Mouse (Mus musculus) hindbrain, embryonic 15.5 days (tissue): Measurements from ENCODE around the gene Fstl1. TPM values are rescaled to one million over a fixed set of nuclear protein-coding genes. Genes with fewer than 3 reads are reported as not detected.

Experiments
- ATAC-seq: fragments of 200-750 bp; cut with Nextera tagmentation; 2 replicates; pipeline ENCODE4 v1.8.0; 2017; ENCODE audit warnings: low read depth, moderate number of reproducible peaks, moderate TSS enrichment; ENCODE audit not compliant: low FRiP score
- H3K27ac ChIP-seq: fragments of 300-500 bp; sonication (generic); replicated peaks from 2 replicates; pipeline ENCODE4 v1.5.1; 2015; ENCODE audit warnings: mild to moderate bottlenecking, inconsistent platforms
- H3K27me3 ChIP-seq: fragments of 300-500 bp; sonication (generic); 2 replicates; pipeline ENCODE4 v1.6.1; 2015; ENCODE audit warnings: control low read depth, inconsistent platforms
- H3K36me3 ChIP-seq: fragments of 300-500 bp; sonication (generic); 2 replicates; pipeline ENCODE4 v1.6.1; 2015; ENCODE audit warnings: control low read depth, inconsistent platforms
- H3K4me1 ChIP-seq: fragments of 300-500 bp; sonication (generic); replicated peaks from 2 replicates; pipeline ENCODE4 v1.6.1; 2015; ENCODE audit warnings: control low read depth, inconsistent platforms
- H3K4me2 ChIP-seq: fragments of 300-500 bp; sonication (generic); 2 replicates; pipeline ENCODE4 v1.6.1; 2015; ENCODE audit warnings: moderate library complexity, mild to moderate bottlenecking, inconsistent platforms
- H3K4me3 ChIP-seq: fragments of 300-500 bp; sonication (generic); 2 replicates; pipeline ENCODE4 v1.5.1; 2015; ENCODE audit warnings: mild to moderate bottlenecking, inconsistent platforms
- H3K9ac ChIP-seq: fragments of 300-500 bp; sonication (generic); 2 replicates; pipeline ENCODE4 v1.6.1; 2015; ENCODE audit warnings: inconsistent platforms
- H3K9me3 ChIP-seq: fragments of 300-500 bp; sonication (generic); 2 replicates; pipeline ENCODE4 v1.6.1; 2016; ENCODE audit warnings: control low read depth, inconsistent platforms
- WGBS: fragments of 180-500 bp; shearing (Covaris S2); methylation state at CpG from one replicate; pipeline ENCODE4 v1.1.7; 2015; 5-methylcytosine and 5-hydroxymethylcytosine counted together
- polyA plus RNA-seq: library from polyadenylated mRNA; unstranded; fragments of >200 nt; fragmentation: Nextera tagmentation; extraction: Ambion mirVana; gene quantifications from 2 replicates; pipeline ENCODE4 v1.2.1, GENCODE M21; 2015

Gene Fstl1
- polyA plus RNA-seq, 1 experiment from 2014 or later, result 92.7 TPM

DNA sequence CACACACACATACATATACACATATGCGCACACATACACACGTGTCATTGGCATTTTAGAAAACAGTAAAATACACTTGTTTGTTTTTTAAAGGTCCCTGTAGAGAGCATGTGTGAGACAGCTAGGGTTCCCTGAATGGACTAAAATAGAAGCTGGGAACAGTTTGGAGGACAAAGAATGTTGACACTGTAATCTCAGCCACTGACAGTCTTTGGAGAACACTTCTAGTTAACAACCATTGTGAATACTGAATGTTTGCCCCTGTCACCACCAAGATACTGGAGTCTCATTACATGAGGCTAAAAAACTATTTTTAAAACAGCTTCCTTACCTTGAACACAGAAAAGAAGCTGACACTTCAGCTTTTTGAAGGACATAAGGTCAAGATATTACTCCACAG lies 19.4 kb upstream of the Fstl1 start:
- H3K27ac ChIP-seq, result no peak overlapping the region
- no peak for ATAC-seq
- H3K9ac ChIP-seq, result no peak overlapping the region
- no peaks in the 10 kb centered on the region for H3K9me3 ChIP-seq
- H3K27me3 ChIP-seq, result no peaks in the 10 kb centered on the region
- H3K4me1 ChIP-seq, result no peaks in the 10 kb centered on the region
- WGBS, result 89% methylated on average over 2 of the region's 2 CpGs
- H3K4me3 ChIP-seq, result no peak overlapping the region
- no peak overlapping the region for H3K4me2 ChIP-seq
- no peaks in the 10 kb centered on the region for H3K36me3 ChIP-seq

DNA sequence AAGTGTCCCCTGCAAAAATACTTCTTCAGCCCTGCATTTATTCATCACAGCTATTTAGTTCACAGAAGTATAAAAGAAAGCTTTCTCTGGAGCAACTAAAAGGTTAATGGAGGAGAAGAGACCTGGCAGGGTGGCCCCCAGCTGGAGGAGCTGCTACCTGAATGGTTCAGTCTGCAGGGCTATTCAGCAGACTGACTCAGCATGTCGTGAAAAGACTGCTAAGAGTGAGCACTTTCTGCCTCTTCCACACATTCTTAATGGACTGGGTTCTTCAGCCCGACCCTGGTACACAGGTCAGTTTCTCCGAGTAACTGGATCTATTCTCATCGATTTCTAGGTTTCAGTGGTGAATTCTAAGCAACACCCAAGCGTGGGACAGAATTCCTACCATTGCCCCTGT lies 12.9 kb upstream of the Fstl1 start:
- Histone ChIP-seq H3K27me3 (no peaks in the 10 kb centered on the region), H3K9me3 (no peaks in the 10 kb centered on the region), H3K4me2 (no peak overlapping the region), H3K4me3 (no peak overlapping the region), H3K9ac (no peak overlapping the region), H3K27ac (no peak overlapping the region; the same call in 1 of the 2 replicates), H3K36me3 (no peaks in the 10 kb centered on the region), H3K4me1 (peaks cover 10% of the 10 kb centered on the region; the same call in 1 of the 2 replicates)
- ATAC-seq, result peak; percentile 43; the same call in 1 of the 2 replicates
- WGBS, result 19% methylated on average over 5 of the region's 5 CpGs

DNA sequence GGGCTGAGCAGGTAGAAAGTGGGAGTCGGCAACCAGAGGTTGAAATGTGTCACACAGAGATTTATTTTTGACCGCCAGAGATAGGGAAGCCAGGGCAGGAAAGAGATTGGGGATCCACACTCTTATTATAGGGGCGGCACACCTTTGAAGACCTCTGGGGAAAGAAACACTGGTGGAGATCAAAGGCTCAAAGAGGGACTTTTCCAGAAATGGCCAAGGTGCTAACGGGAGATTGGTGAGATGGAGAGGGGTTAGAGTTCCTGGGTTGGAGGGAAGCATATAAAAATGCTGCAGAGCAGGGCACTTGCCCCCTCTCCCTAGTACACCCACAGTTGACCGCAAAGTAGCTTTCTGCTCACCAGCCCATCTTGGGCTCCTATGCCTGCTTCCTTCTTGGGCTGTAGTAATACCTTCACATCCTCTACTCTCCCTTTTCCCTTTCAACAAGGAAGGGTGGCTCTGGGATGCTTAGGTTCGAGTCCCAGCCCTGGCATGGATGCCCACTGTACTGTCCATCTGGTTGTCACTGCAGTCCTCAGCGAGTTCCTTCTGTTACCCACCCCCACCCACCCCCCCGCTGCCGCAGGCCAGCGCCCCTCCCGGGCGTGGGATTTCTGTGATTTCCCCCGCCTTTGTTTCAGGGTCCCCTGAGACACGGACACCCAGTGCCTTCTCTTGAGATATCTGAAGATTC lies 360 bp upstream of the Fstl1 start:
- peak; percentile 31 for ATAC-seq
- peak overlapping the region; percentile 78 for H3K9ac ChIP-seq
- H3K36me3 ChIP-seq, result no peaks in the 10 kb centered on the region
- H3K4me1 ChIP-seq, result peaks cover 32% of the 10 kb centered on the region
- peak overlapping the region; percentile 99 for H3K4me2 ChIP-seq
- H3K27me3 ChIP-seq, result no peaks in the 10 kb centered on the region
- H3K9me3 ChIP-seq, result no peaks in the 10 kb centered on the region
- H3K4me3 ChIP-seq, result peak overlapping the region; percentile 87
- 37% methylated on average over 14 of the region's 14 CpGs for WGBS
- H3K27ac ChIP-seq, result no peak overlapping the region

DNA sequence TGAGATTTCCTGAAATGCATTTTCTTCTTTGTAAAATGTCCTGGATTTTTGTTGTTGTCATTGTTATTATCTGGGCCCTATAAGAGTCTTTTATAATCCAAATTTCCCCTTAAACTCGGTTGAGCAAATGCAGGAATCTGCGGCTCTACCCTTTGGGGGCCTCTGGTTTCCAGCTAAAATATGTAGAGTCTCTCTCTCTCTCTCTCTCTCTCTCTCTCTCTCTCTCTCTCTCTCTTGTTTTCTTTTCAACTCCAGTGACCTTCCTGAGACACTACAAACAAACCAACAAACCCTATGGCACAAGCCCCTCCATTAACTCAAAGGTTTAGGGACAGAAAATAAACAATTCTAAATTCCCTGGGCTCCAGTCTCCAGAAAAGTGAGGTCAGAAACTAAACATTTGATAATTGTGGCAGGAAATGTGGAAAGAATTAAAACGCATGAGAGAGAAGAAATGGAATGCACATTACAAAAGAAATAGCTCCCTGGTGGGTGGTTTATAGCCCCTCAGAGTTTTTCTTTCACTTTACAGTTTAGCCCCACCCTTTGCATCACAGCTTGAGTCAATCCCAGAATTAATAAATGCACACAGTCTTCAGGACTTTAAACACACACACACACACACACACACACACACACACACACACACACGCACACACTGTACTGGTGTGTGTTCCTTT lies 1.3 kb downstream of the Fstl1 start:
- 14% methylated on average over 4 of the region's 4 CpGs for WGBS
- Histone ChIP-seq H3K4me3 (peak overlapping the region; percentile 87), H3K27ac (no peak overlapping the region), H3K36me3 (no peaks in the 10 kb centered on the region), H3K4me1 (peaks cover 33% of the 10 kb centered on the region), H3K4me2 (peak overlapping the region; percentile 99), H3K27me3 (no peaks in the 10 kb centered on the region), H3K9me3 (no peaks in the 10 kb centered on the region), H3K9ac (peak overlapping the region; percentile 78)
- ATAC-seq, result no peak

DNA sequence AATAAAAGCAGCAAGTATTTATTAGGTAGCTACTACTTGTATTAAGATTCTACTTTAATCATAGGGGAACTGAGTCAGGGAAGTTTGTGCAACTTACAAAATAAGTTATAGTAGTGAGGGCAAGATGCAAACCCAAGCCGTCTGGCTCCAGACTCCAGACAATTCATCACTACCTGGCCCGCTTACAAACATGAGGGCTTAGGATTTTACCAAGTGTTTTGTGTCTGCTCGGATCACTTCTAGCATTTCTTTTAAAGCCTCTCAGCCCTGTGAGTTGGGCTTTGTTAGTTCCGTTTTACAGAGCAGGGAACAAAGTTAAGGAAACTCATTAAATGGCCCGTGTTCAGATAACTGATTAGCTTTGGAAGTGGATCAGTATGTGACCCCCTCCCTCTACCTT lies 1.9 kb downstream of the Fstl1 start:
- no peak for ATAC-seq
- Histone ChIP-seq H3K4me2 (peak overlapping the region; percentile 99), H3K4me3 (0 out of 2 replicates have a peak overlapping the region, but pooled peaks have one; percentile 87), H3K27me3 (no peaks in the 10 kb centered on the region), H3K4me1 (peaks cover 33% of the 10 kb centered on the region), H3K9ac (no peak overlapping the region), H3K36me3 (no peaks in the 10 kb centered on the region), H3K27ac (no peak overlapping the region), H3K9me3 (no peaks in the 10 kb centered on the region)
- WGBS, result 47% methylated on average over 5 of the region's 5 CpGs

DNA sequence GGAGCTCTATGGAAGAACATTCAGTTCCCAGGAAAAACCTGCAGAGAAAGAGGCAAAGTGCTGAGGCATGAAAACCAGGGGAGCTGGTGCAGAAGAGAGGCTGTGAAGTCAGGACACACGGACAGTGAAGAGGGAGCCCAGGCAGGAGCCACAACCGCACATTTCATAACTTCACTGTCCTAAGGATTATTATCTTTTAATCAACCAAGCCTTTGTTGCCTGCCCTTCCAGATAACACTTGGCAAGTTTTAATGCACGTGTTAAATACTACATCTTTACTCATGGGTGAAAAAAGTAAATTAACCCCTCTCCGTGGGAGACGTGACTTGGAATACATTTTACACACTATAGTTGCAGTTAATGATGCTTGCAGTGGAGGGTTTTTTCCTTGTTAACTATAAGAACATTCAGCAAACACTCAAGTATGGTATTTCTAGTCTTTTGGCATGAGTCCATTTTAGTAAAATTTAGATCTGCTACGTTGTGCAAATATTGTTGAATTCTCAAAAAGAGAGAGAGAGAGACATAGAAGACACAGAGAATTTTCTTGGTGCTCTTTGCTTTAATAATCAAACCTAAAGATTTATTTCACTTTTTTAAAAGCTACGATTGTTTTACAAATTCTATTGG lies 3.1 kb downstream of the Fstl1 start:
- H3K4me2 ChIP-seq, result 0 out of 2 replicates have a peak overlapping the region, but pooled peaks have one; percentile 16
- H3K27me3 ChIP-seq, result no peaks in the 10 kb centered on the region
- no peak overlapping the region for H3K9ac ChIP-seq
- no peak overlapping the region for H3K4me3 ChIP-seq
- H3K4me1 ChIP-seq, result peaks cover 33% of the 10 kb centered on the region
- ATAC-seq, result no peak
- no peaks in the 10 kb centered on the region for H3K36me3 ChIP-seq
- 57% methylated on average over 7 of the region's 7 CpGs for WGBS
- no peaks in the 10 kb centered on the region for H3K9me3 ChIP-seq
- H3K27ac ChIP-seq, result no peak overlapping the region

DNA sequence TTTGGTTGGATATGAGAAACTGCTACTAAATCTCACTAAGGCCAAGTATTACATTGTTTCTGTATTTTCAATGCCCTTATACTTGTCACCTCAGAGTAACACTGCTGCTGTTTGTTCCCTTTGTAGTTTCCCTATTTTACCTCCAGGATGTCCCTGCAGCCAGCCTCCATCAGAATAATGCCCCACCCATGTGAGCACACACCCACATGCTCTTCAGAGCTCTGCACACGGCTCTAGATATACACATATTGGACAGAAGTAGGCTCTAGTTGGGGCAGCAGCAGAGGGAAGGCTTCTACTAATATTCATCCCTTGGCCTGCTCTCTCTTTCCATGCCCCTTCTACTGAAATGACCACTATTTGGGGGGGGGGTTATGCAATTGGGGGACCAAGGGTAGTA lies 3.7 kb downstream of the Fstl1 start:
- Histone ChIP-seq H3K36me3 (no peaks in the 10 kb centered on the region), H3K9me3 (no peaks in the 10 kb centered on the region), H3K4me3 (no peak overlapping the region), H3K4me2 (no peak overlapping the region), H3K4me1 (peaks cover 36% of the 10 kb centered on the region), H3K27me3 (no peaks in the 10 kb centered on the region), H3K9ac (no peak overlapping the region), H3K27ac (0 out of 2 replicates have a peak overlapping the region, but pooled peaks have one; percentile 45)
- no peak for ATAC-seq
- WGBS, result 66% methylated on average over 1 of the region's 1 CpGs

DNA sequence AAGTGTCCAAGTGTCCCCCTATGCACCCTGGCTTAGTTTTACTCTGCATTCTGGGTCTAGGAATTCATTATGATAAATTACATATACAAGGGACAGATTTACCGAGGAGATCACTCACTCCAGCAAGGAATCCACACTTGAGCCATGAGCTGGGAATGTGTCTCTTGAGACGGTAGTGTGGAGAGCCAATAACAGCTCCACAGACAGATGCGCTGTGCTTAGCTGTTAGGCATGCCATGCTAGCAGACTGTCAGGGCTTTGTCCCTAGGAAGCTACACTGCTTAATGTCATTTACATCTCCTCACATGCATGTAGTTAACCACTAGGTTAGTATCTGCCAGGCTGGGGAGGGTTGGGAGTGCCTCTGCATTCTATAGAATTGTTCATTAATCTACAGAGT lies 4.2 kb downstream of the Fstl1 start:
- Histone ChIP-seq H3K4me2 (no peak overlapping the region), H3K4me1 (peaks cover 41% of the 10 kb centered on the region)

DNA sequence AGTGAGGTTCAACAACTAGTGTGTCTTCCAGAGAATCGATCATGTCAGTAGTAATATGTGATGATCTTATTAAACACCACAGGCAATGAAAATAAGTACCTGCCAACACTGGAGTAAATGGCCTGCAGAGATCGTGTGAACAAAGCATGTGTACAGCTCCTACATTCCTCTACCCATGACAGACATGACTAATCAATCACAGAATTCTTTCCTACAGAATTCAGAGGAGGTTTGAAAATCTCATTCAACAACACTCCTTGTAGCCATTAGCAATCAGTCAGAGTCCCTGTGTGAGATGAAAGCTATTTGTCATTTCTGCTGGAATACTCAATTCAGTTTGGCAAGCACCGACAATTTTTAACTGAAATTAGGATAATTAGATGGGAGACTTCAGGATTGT lies 7.9 kb downstream of the Fstl1 start:
- no peak overlapping the region for H3K4me3 ChIP-seq
- no peaks in the 10 kb centered on the region for H3K9me3 ChIP-seq
- H3K4me1 ChIP-seq, result peaks cover 56% of the 10 kb centered on the region
- H3K36me3 ChIP-seq, result no peaks in the 10 kb centered on the region
- H3K4me2 ChIP-seq, result no peak overlapping the region
- H3K27ac ChIP-seq, result no peak overlapping the region
- 63% methylated on average over 3 of the region's 3 CpGs for WGBS
- H3K9ac ChIP-seq, result no peak overlapping the region
- no peaks in the 10 kb centered on the region for H3K27me3 ChIP-seq
- no peak for ATAC-seq

More for the DNA sequence above, 4.2 kb downstream of the Fstl1 start:
- Histone ChIP-seq H3K4me3 (no peak overlapping the region), H3K27me3 (no peaks in the 10 kb centered on the region), H3K36me3 (no peaks in the 10 kb centered on the region), H3K27ac (peak overlapping the region; percentile 36; the same call in 1 of the 2 replicates), H3K9ac (no peak overlapping the region), H3K9me3 (no peaks in the 10 kb centered on the region)
- 44% methylated on average over 3 of the region's 3 CpGs for WGBS
- ATAC-seq, result no peak

DNA sequence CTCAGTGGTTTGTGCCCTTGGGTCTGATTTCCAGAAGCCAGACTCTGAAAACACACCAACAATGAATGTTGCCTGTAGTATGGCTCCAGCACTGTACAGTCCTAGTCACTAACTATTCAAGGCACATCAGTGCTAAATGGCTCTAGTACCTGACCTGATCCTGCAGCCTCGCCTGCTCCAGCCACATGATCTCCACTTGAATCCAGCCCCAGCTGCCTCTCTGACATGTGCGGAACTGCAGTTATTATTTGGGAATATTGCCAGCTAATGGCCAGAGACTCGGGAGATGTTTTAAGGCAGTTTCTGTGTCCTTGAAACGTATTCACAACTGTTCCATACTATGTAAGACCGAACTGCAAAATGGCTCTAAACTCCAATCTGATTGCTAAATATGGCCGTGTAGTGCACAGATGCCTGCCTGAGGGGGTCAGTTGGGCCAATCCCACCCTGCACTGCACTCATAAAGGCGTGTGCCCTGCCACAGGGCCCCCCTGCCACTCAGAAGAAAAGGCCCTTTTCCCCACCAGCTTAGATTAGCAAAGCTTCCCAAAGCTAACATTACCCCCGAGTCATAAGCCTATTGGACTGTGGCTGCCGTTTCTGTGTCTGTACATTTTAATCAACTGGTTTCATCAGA lies 11.0 kb downstream of the Fstl1 start:
- no peaks in the 10 kb centered on the region for H3K9me3 ChIP-seq
- no peak overlapping the region for H3K9ac ChIP-seq
- ATAC-seq, result no peak
- WGBS, result 33% methylated on average over 9 of the region's 9 CpGs
- H3K27ac ChIP-seq, result peak overlapping the region; percentile 80
- H3K4me2 ChIP-seq, result peak overlapping the region; percentile 37
- peaks cover 57% of the 10 kb centered on the region for H3K4me1 ChIP-seq
- no peaks in the 10 kb centered on the region for H3K27me3 ChIP-seq
- no peak overlapping the region for H3K4me3 ChIP-seq
- H3K36me3 ChIP-seq, result no peaks in the 10 kb centered on the region

DNA sequence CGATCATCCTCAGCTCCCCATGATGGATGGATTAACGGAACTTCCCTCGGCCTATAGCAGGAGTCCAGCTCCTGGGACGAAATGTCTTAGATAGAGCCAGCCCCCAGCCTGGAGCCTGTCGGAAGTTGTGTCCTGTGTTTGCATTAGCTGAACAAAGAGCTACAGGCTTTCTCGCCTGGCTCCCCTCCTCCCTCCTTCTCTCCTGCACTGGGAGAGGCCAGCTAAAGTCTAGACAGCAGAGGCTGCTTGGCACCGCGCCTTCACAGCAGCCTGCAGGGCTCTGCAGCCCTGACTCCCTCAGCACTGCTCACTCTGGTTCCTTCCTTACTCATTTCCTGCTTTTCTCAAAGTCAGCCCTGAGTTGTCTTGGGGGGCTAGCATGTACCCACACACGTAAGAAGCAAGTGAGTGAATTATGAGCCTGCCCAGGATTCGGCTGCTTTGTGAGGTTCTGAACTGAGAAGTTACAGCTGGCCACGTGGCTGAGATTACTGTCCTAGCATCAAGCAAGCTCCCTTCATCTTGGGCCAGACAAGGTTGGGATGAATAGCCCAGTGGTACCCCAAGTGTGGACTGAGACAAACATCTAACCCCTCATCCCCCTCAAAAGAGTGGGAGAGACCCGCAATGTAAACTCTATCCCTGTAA lies 11.8 kb downstream of the Fstl1 start:
- Histone ChIP-seq H3K4me1 (peaks cover 58% of the 10 kb centered on the region), H3K9me3 (no peaks in the 10 kb centered on the region), H3K4me3 (no peak overlapping the region), H3K9ac (no peak overlapping the region), H3K27ac (peak overlapping the region; percentile 80), H3K36me3 (no peaks in the 10 kb centered on the region), H3K4me2 (peak overlapping the region; percentile 37), H3K27me3 (no peaks in the 10 kb centered on the region)
- 20% methylated on average over 12 of the region's 12 CpGs for WGBS
- peak; percentile 93 for ATAC-seq
